Mouse (Mus musculus) ES-E14 (cell line): ENCODE measurements around the gene Slc1a5.

ENCODE experiments used
- CHD2 ChIP-seq: IDR thresholded peaks from 2 replicates; pipeline ENCODE4 v1.6.1; 2014; ENCODE audit warnings: mild to moderate bottlenecking, low read depth, low read length, inconsistent platforms
- HCFC1 ChIP-seq: IDR thresholded peaks from 2 replicates; pipeline ENCODE4 v1.6.1; 2012; ENCODE audit warnings: low read length, inconsistent platforms, borderline replicate concordance; ENCODE audit not compliant: insufficient read depth
- MAFK ChIP-seq: IDR thresholded peaks from 2 replicates; pipeline ENCODE4 v1.6.1; 2014; ENCODE audit warnings: mild to moderate bottlenecking, low read depth, low read length, inconsistent platforms; ENCODE audit not compliant: insufficient read depth
- ZC3H11A ChIP-seq: IDR thresholded peaks from 2 replicates; pipeline ENCODE4 v1.6.1; 2012; ENCODE audit warnings: low read depth, mild to moderate bottlenecking, inconsistent platforms, low read length, borderline replicate concordance
- ZNF384 ChIP-seq: IDR thresholded peaks from 2 replicates; pipeline ENCODE4 v1.6.1; 2012; ENCODE audit warnings: low read depth, low read length, inconsistent platforms

- TF ChIP-seq HCFC1 (no peak), ZC3H11A (no peak), CHD2 (no peak), ZNF384 (no peak), MAFK (no peak)
Measured at GRCm38 (mm10) chr7:16783758-16784415, 2.7 kb downstream of the Slc1a5 start.
